Mouse (Mus musculus): ENCODE results near the gene Ramp3. TPM values are rescaled to one million over a fixed set of nuclear protein-coding genes. Genes with fewer than 3 reads are reported as not detected.
"Not testable (repeated sequence)": the region's sequence is repeated elsewhere in the genome, so short reads cannot be mapped to it uniquely, and the experiment has no call there.

Gene Ramp3
- total RNA-seq (2021), result 1 to 10 TPM; 5.4 to 6.8 TPM
- long read RNA-seq, transcript Ramp3-201 (3 exons, 1,233 nt), result major isoform, 10 of 10 reads
- long read RNA-seq, partial matches to known transcripts, result 0 of 10 reads
- long read RNA-seq, other reads (novel, unspliced or antisense), result 0 of 10 reads

DNA sequence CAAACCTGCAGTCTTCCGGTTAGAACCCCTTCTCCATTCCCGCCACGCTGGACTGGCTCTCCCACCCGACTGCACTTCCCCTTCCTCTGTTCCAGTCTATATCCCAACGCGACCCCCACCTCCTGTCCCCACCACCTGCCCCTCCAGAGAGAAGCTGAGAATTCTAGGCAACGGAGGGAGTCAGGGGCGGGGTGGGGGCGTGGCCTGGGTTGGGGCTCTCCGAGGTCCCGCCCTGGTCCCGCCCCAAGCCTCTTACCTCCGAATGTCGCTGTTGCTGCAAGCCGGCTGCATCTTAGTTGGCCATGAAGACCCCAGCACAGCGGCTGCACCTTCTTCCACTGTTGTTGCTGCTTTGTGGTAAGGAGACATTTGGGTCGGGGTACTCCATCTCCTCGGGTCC, at the start of gene Ramp3:
Gene Ramp3, plus strand, starts transcription at position 251 of the 400 bp plus-strand sequence.
- peak in 1 of 2 experiments; percentile 22 for DNase-seq (ENCODE audit: low spot score in 2 of 2)

GRCm38 (mm10) chr11:6615250-6616205, 42.8 kb upstream of the Ramp3 start:
- DNase-seq (ENCODE audit: low spot score in 2 of 2), result no peak

GRCm38 (mm10) chr11:6623704-6624103, 34.6 kb upstream of the Ramp3 start:
- no peak for DNase-seq (ENCODE audit: low spot score in 2 of 2)

- no peak for DNase-seq (ENCODE audit: low spot score in 2 of 2)
Measured at GRCm38 (mm10) chr11:6624619-6625382, 33.5 kb upstream of the Ramp3 start.

GRCm38 (mm10) chr11:6625478-6626387, 32.6 kb upstream of the Ramp3 start, which contains the start of gene Tbrg4:
Gene Tbrg4, minus strand, starts transcription at chr11:6626067.
- DNase-seq (ENCODE audit: low spot score in 2 of 2), result peak; percentile 88 to 94

- DNase-seq (ENCODE audit: low spot score in 2 of 2), result no peak
Measured at GRCm38 (mm10) chr11:6626388-6626772, 31.9 kb upstream of the Ramp3 start.

DNA sequence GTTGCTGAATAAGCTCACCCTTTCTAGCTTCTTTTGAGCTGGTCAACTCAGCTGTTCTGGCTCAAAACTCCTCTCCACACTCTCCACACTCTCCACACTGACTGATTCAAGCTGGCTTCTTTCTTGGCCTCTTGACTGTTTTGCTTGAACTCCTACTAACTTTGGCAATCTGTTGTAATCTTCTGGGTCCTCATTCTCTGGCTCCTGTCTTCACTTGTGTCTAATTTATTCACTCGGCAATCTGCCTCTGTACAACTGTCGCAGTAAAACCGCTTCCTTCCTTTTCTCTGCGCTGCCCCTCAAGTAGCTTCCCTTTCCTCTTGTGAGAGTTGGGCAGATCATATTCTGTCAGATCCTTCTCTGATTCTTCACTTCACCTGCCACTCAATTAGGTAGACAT, 30.6 kb upstream of the Ramp3 start:
- DNase-seq (ENCODE audit: low spot score in 2 of 2), result no peak

DNA sequence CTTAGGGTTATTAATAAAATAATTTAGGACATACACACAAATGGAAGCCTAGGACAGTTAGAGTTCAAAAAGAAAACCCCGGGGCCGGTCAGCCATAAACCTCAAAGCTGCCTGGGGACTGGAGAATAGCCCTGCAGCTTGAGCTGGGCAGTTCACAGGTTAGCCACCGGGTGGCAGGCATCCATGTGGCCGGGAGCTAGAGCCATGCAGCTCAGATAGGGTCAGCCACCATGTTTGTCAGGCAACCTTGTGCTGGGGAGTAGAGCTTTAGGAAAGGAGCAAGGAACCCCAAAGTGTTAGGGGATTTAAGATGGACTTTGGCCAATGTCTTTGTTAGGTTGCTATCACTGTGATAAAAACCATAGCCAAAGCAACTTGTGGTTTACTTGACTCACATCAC, 29.8 kb upstream of the Ramp3 start:
- peak; percentile 38 to 54 for DNase-seq (ENCODE audit: low spot score in 2 of 2)

DNA sequence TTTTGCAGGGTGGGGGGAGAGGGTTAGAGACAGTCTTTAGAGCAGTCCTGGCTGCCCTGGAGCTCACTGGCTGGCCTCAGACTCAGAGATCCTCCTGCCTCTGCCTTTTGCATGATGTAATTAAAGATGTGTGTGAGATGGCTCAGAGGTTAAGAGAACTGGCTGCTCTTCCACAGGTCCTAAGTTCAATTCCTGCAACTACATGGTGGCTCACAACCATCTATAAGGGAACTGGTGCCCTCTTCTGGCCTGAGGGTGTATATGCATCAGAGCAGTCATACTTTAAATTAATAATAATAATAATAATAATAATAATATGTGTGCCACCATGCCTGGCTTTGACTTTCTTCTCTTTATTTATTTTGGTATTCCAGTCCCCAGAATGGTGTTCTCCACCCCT, 28.7 kb upstream of the Ramp3 start:
- no peak for DNase-seq (ENCODE audit: low spot score in 2 of 2)

DNA sequence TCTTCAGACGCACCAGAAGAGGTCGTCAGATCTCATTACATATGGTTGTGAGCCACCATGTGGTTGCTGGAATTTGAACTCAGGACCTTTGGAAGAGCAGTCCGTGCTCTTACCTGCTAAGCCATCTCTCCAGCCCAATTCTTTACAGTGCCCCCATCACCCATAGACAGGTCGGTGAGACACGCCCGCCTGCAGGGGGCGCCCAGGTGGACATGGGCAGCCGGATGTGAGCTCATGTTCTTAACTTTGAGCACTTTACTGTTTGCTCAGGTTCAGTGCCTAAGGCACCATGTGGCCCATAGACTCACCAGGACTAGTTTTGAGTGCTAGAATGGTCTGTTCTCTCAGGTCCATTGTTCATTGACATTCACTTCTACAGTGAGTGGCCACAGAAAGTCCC, 22.2 kb upstream of the Ramp3 start:
- no peak for DNase-seq (ENCODE audit: low spot score in 2 of 2)

DNA sequence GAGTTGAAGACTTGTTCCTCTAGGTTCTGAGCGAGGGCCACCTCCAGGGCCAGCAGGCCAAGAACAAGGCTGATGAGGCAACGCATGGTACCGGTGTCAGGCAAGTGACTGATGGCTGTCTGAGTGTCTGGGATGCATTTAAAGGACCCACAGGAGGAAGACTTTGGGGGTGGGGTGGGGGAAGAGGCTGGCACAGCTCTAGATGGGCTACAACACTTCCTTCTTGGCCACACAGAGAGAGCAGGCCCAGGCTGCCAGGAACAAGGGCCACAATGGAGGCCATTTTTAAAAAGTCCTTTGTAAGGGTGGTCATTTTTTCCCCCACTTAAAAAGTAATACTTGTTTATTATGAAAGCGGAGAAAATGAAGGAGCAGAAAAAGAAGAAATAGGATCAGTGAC, 19.8 kb upstream of the Ramp3 start, which contains the start of gene Wap:
Gene Wap, minus strand, starts transcription at position 101 of the 400 bp plus-strand sequence.
- no peak for DNase-seq (ENCODE audit: low spot score in 2 of 2)

GRCm38 (mm10) chr11:6639072-6639471, 19.2 kb upstream of the Ramp3 start:
- no peak for DNase-seq (ENCODE audit: low spot score in 2 of 2)

- no peak for DNase-seq (ENCODE audit: low spot score in 2 of 2)
Measured at GRCm38 (mm10) chr11:6644566-6644965, 13.8 kb upstream of the Ramp3 start.

DNA sequence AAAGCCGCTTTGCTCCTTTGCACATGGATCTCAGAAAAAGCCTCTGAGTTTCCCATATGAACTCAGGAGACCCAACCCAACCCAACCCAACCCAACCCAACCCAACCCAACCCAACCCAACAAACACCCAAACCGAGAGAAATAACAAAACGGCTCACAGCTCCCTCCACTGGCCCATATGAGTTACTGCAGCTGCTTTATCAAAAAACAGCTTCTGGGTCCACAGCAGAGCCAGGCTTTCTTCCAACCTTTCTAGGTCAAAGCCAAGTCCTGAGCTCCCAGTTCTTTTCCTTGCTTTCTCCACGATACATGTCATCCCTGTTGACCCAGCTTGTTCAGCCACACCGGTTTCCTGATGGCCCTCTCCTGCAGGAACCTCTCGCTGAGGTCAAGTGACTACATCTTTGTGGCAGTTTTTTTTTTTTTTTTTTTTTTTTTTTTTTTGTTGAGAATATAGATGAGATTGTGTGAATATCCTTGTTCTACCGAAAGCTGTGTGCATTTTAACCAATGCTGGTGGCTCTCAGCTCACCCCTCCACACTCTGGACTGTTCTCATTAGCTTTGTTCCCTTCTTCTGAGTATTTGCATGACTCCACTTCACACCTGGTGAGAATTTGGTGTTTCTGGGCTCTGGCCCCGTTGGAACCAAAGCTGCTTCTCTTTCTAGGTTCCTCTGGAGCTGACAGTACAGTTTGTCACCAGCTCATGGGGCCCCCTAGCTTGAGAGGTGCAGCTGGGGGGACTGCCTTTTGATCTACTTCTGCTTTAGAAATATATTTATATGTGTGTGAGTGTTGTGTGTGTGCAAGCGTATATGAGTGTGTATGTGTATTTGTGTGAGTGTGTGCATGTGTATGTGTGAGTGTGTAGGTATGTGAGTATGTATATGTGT, 10.2 kb upstream of the Ramp3 start:
- no peak for DNase-seq (ENCODE audit: low spot score in 2 of 2)

GRCm38 (mm10) chr11:6650519-6650918, 7.8 kb upstream of the Ramp3 start:
- DNase-seq (ENCODE audit: low spot score in 2 of 2), result no peak

GRCm38 (mm10) chr11:6652978-6653377, 5.3 kb upstream of the Ramp3 start:
- DNase-seq (ENCODE audit: low spot score in 2 of 2), result not testable (repeated sequence)

GRCm38 (mm10) chr11:6654903-6655302, 3.4 kb upstream of the Ramp3 start:
- peak; percentile 89 to 91 for DNase-seq (ENCODE audit: low spot score in 2 of 2)

DNA sequence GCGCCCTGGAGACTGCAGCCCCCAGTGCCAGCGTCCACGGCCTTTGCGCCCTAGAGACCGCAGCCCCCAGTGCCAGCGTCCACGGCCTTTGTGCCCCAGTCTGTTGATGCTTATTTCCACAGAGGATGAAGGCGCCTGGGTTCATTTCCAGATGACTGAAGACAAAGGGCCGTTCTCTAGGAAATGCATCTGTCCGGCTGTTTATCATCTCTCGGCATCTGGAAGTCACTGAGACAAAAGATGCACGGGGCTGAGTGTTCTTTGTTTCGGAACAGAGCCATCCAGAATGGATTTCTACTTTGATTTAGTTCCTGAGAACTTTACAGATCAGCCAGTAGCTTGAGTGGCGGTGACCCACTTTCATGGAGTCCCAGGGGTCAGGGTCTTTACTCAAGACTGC, 2.9 kb downstream of the Ramp3 start:
- no peak for DNase-seq (ENCODE audit: low spot score in 2 of 2)

DNA sequence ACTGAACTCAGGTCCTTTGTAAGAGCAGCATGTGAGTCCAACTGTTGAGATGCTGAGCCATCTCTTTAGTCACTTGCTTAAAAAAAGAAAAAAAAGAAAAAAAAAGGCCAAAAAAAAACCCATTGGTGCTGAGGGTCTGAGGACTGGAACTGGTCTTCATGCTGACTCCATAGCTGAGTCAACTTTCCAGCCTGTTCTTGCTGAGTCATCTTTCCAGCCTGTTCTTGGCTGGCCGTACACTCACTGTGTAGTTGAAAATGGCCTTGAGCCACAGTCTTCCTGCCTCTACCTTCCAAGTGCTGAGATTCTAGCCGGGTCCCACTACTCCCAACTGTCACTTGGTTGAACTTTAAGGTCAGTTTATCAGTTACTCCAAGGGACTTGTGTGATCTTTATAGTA, 8.3 kb downstream of the Ramp3 start:
- no peak for DNase-seq (ENCODE audit: low spot score in 2 of 2)

DNA sequence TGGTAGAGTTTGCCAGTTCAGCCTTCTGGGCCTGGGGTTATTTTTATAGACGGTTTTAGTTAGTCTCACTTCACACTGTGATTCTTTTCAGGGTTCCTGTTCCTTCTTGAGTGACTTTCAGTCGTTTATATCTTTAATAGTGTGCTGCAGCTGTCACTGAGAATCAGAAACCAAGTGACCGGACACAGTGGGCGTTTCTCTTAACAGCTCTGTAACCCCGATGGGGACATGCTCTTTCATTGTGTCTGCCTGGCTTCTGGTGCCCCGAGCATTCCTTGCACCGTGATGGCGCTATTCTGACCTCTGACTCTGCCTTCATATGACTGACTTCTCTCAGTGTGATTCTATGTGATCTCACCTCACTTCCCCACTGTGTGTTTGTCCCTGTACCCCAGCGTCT, 10.7 kb downstream of the Ramp3 start:
- DNase-seq (ENCODE audit: low spot score in 2 of 2), result no peak

Measured in layer of hippocampus, postnatal 10 days (tissue).